Mouse (Mus musculus): ENCODE measurements around the gene Med24.
"Not testable (repeated sequence)": the region's sequence is repeated elsewhere in the genome, so short reads cannot be mapped to it uniquely, and the experiment has no call there.

Gene Med24

GRCm38 (mm10) chr11:98693201-98693600, 36.0 kb downstream of the Med24 start:
- DNase-seq (ENCODE audit: low spot score) = no peak

GRCm38 (mm10) chr11:98688009-98688408, 41.2 kb downstream of the Med24 start:
- no peak for DNase-seq (ENCODE audit: low spot score)

GRCm38 (mm10) chr11:98686976-98687375, 42.3 kb downstream of the Med24 start:
- no peak for DNase-seq (ENCODE audit: low spot score)

- DNase-seq (ENCODE audit: low spot score) = no peak
These were observed 43.6 kb downstream of the Med24 start for GRCm38 (mm10) chr11:98685642-98686041.

GRCm38 (mm10) chr11:98682811-98683210, 46.4 kb downstream of the Med24 start:
- no peak for DNase-seq (ENCODE audit: low spot score)

GRCm38 (mm10) chr11:98681786-98682745, 47.2 kb downstream of the Med24 start, which contains the start of gene Psmd3:
Gene Psmd3, plus strand, starts transcription at chr11:98682554.
- DNase-seq (ENCODE audit: low spot score) = peak; percentile 99

- no peak for DNase-seq (ENCODE audit: low spot score)
These were observed 48.0 kb downstream of the Med24 start for GRCm38 (mm10) chr11:98681186-98681585.

- not testable (repeated sequence) for DNase-seq (ENCODE audit: low spot score)
These were observed 48.6 kb downstream of the Med24 start for GRCm38 (mm10) chr11:98680595-98680994.

- DNase-seq (ENCODE audit: low spot score) = no peak
These were observed 49.2 kb downstream of the Med24 start for GRCm38 (mm10) chr11:98680023-98680422.

- DNase-seq (ENCODE audit: low spot score) = no peak
These were observed 53.3 kb downstream of the Med24 start for GRCm38 (mm10) chr11:98675829-98676363.

- peak; percentile 45 for DNase-seq (ENCODE audit: low spot score)
These were observed 56.1 kb downstream of the Med24 start for GRCm38 (mm10) chr11:98673136-98673535.

- no peak for DNase-seq (ENCODE audit: low spot score)
These were observed 56.8 kb downstream of the Med24 start for GRCm38 (mm10) chr11:98672482-98672881.

GRCm38 (mm10) chr11:98671857-98672256, 57.4 kb downstream of the Med24 start:
- peak; percentile 29 for DNase-seq (ENCODE audit: low spot score)

- DNase-seq (ENCODE audit: low spot score) = no peak
These were observed 57.9 kb downstream of the Med24 start for GRCm38 (mm10) chr11:98671284-98671815.

- no peak for DNase-seq (ENCODE audit: low spot score)
These were observed 60.3 kb downstream of the Med24 start for GRCm38 (mm10) chr11:98668984-98669383.

GRCm38 (mm10) chr11:98664091-98664490, 65.1 kb downstream of the Med24 start, which contains the start of gene Gsdma:
Gene Gsdma, plus strand, starts transcription at chr11:98664351.
- no peak for DNase-seq (ENCODE audit: low spot score)

- peak; percentile 70 for DNase-seq (ENCODE audit: low spot score)
These were observed 68.7 kb downstream of the Med24 start for GRCm38 (mm10) chr11:98660517-98660916.

GRCm38 (mm10) chr11:98655076-98655475, 74.2 kb downstream of the Med24 start:
- peak; percentile 46 for DNase-seq (ENCODE audit: low spot score)
